Mouse (Mus musculus): ENCODE measurements around the gene Lrrc59. TPM values are rescaled to one million over a fixed set of nuclear protein-coding genes. Genes with fewer than 3 reads are reported as not detected.

Gene Lrrc59
- total RNA-seq (2021) = 10 to 100 TPM; 32.1 to 33.4 TPM

DNA sequence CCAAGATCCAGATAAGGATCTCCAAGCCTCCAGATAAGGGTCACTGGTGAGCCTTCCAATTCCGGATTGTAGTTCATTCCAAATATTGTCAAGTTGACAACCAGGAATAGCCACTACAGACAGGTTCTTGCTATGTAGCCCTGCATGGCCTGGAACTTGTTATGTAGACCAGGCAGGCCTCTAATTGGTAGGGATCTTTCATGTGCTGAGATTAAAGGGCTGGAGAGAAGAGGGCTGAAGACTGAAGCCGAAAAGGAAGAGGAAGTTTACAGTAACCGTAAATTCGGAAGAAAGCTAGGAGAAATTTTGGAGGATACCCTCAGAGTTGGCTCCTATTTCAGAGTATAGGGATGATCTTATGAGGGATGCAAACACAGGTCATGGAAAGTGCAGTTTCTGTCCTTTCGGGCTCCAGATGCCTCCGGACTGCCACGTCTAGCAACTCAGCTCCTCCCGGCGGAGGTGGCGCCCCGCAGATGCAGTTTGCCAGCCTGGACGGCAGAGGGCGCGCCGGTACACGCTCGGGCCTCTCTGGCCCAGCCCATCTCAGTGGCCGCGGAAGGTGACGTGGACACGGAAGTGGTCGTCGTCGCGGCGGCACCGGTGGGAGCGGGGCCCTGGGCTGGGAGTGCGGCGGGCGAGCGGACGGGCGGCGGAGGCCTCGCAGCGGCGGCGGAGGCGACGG is at the start of gene Lrrc59:
Gene Lrrc59, plus strand, starts transcription at position 569 of the 685 bp plus-strand sequence.
- DNase-seq (ENCODE audit: low spot score) = peak; percentile 89
- intact Hi-C loops (cut with DNase I) = no loop called here

- DNase-seq (ENCODE audit: low spot score) = no peak
- intact Hi-C loops (cut with DNase I) = no loop called here
Observed at GRCm38 (mm10) chr11:94580111-94580740, 49.3 kb upstream of the Lrrc59 start.

DNA sequence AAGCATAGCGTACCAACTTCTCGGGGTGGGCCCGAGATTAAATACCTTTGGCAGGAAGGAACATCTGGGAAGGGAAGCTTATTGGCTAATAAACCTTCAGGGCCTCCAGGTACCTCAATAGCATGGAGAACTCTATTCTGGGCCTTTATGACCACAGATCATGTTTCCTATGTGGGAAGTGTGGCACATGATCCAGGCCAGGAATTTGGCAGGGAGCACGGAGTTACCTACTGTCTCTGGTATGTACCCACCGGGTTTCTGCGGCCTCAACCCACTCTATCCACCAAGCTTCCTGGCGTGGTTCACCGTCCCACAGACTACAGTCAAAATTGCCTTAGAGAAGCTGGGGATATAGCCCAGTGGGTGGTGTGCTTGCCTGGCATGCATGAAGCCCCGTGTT is 44.5 kb upstream of the Lrrc59 start:
- no peak for DNase-seq (ENCODE audit: low spot score)
- intact Hi-C loops (cut with DNase I) = no loop called here

- no peak for DNase-seq (ENCODE audit: low spot score)
- intact Hi-C loops (cut with DNase I) = no loop called here
Observed at GRCm38 (mm10) chr11:94587511-94587910, 42.1 kb upstream of the Lrrc59 start.

DNA sequence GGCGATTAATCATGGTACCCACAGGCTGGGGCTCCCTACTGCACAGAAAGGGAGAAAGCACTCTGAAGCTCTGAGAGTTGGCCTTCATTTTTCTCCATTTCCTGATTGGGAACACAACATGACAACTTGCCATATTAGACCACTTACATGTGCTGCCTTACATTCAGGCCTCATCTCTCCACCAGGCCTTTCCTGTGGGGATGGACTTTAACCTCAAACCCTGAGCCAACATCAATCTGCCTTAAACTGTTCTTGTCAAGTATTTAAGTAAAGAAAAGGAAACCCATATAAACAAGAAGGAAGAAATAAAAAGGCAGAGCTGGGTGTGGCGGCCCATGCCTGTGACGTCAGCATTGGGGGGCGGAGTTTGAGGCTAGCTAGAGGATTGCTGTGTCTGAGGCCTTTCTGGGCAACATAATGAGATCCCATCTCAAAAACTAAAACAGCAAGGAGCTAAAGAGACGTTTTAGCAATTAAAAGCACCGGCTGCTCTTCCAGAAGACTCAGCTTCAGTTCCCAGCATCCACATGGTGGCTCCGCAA is 33.2 kb upstream of the Lrrc59 start:
- DNase-seq (ENCODE audit: low spot score) = no peak
- intact Hi-C loops (cut with DNase I) = no loop called here

- DNase-seq (ENCODE audit: low spot score) = no peak
- intact Hi-C loops (cut with DNase I) = no loop called here
Observed at GRCm38 (mm10) chr11:94597319-94597718, 32.2 kb upstream of the Lrrc59 start.

GRCm38 (mm10) chr11:94598437-94599120 is 31.0 kb upstream of the Lrrc59 start:
- no peak for DNase-seq (ENCODE audit: low spot score)
- intact Hi-C loops (cut with DNase I) = no loop called here

- intact Hi-C loops (cut with DNase I) = no loop called here
- DNase-seq (ENCODE audit: low spot score) = no peak
Observed at GRCm38 (mm10) chr11:94600447-94600846, 29.1 kb upstream of the Lrrc59 start.

DNA sequence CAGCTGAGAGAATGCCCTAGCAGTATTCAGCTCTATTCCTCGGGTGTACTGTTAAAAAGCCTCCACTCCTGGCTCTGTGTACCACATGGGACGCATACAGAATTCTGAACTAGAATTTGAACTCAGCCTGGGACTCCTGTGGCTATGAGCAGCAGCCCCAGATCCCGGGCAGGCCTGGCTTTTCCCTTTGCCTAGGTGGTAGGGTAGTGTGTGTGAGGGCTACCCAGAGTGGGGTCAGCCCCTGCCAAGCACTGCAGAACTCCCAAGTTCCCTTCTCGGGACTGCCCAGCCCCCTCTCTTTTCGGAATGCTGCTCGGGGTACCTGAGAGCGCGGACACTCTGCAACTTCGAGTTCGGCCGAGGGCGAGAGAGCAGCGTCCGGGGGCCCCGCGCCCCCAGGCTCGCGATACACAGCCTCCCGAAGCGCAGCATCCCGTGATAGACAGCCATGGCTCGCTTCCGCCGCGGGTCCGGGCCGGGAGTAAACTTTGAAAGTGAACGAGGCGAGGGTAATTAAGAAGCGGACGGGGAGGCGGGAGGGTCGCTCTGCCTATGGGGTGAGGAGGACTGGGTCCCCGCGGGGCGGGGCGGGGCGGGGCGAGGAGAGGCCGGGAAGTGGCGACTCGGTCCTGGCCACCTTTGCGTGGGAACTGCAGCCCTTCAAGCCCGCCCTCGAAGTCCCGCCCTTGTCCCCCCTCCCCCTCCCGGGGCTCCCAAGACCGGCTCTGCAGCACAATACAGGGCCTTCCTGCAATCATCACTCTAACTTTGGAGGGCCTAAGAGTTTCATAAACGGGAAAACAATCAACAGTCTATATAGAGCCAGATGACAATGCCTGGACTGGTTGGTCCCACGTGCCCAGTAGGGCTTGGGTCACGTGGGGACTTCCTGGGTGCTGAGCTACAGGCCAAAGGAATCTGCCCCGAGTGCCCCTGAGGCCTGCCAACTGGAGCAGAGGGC is 28.0 kb upstream of the Lrrc59 start, which contains the start of gene Acsf2:
Gene Acsf2, minus strand, starts transcription at position 551 of the 961 bp plus-strand sequence.
- intact Hi-C loops (cut with DNase I) = no loop called here

DNA sequence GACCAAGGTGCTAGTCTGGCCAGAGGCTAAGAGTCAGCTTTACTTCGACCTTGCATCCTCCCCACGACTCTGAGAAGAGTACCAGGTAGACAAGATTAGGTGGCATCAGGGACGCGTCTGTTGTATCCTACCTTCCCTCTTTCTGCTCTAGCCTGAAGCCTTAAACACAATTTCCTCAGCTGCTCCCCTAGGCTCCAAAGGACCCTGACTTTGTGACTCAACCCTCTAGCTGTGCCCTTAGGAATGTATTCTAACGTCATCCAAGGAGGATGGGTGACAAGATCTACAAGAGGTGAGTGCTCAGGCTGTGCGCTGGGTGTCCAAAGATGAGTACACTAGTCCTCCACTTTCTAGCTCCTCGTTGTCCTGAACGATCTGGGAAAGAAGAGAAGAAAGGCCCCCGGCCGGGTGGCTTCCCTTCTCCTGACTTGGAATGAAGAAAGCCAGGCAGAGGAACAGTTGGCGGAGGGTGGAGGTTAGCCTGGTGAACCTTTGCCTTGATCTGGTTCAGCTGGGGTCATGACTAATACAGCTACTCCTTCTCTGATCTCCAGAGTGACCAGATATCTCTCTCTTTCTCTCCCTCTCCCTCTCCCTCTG is 27.1 kb upstream of the Lrrc59 start:
- intact Hi-C loops (cut with DNase I) = no loop called here
- no peak for DNase-seq (ENCODE audit: low spot score)

More for the DNA sequence above, 28.0 kb upstream of the Lrrc59 start, which contains the start of gene Acsf2:
- DNase-seq (ENCODE audit: low spot score) = peak; percentile 82

GRCm38 (mm10) chr11:94610744-94611740 is 18.5 kb upstream of the Lrrc59 start:
- DNase-seq (ENCODE audit: low spot score) = no peak
- intact Hi-C loops (cut with DNase I) = no loop called here

- intact Hi-C loops (cut with DNase I) = no loop called here
- no peak for DNase-seq (ENCODE audit: low spot score)
Observed at GRCm38 (mm10) chr11:94614603-94615002, 15.0 kb upstream of the Lrrc59 start.

DNA sequence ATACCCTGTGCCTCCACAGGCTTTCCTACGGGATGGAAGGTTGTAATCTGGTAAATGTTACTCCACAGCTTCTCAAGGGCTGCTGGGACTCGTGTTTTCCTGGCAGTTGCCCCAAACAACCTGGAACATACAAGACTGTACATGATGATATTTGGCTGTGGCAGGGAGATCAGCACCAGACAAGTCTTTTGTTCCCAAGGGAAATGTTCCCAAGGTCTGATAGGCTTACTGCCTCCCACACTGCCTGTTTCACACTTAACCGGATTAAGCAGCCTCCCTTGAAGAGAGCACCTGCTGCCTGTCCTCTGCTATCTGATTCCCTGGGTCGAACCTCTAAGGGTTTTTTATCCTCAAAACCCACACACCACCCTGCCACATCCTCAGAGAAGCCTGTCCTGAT is 14.1 kb upstream of the Lrrc59 start:
- DNase-seq (ENCODE audit: low spot score) = no peak
- intact Hi-C loops (cut with DNase I) = no loop called here

GRCm38 (mm10) chr11:94617646-94618045 is 11.9 kb upstream of the Lrrc59 start:
- intact Hi-C loops (cut with DNase I) = no loop called here
- no peak for DNase-seq (ENCODE audit: low spot score)

GRCm38 (mm10) chr11:94620766-94621457 is 8.7 kb upstream of the Lrrc59 start:
- intact Hi-C loops (cut with DNase I) = no loop called here
- no peak for DNase-seq (ENCODE audit: low spot score)

DNA sequence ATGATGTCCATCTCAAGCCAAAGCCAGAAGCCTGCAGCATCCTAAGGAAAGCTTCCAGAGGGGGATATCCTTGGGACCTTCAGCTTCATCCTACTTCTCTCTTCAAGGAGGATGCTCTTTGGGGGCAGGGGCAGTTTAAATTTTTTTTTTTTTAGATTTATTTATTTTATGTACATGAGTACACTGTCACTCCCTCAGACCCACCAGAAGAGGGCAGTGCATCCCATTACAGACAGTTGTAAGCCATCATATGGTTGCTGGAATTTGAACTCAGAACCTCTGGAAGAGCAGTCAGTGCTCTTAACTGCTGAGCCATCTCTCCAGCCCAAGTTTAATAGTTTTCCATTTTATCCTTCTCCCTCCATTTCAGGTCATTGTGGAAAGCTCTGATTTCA is 8.1 kb upstream of the Lrrc59 start:
- no peak for DNase-seq (ENCODE audit: low spot score)
- intact Hi-C loops (cut with DNase I) = no loop called here

GRCm38 (mm10) chr11:94622162-94622561 is 7.4 kb upstream of the Lrrc59 start:
- no peak for DNase-seq (ENCODE audit: low spot score)
- intact Hi-C loops (cut with DNase I) = no loop called here

GRCm38 (mm10) chr11:94629884-94630198 is 274 bp downstream of the Lrrc59 start:
- intact Hi-C loops (cut with DNase I) = loop anchor here (5.0 kb wide), 2 partner anchors 83 to 87 kb away; partner anchors contain the start of gene Rsad1
- DNase-seq (ENCODE audit: low spot score) = no peak

Data from heart, postnatal 25 days (tissue).